Mouse (Mus musculus): ENCODE measurements at regions not wholly inside any gene's neighbourhood (a gene's known extent, or its start where the extent isn't known, plus 50 kb on each side); places are given as distances from the start of the nearest gene placed in this dataset.

DNA sequence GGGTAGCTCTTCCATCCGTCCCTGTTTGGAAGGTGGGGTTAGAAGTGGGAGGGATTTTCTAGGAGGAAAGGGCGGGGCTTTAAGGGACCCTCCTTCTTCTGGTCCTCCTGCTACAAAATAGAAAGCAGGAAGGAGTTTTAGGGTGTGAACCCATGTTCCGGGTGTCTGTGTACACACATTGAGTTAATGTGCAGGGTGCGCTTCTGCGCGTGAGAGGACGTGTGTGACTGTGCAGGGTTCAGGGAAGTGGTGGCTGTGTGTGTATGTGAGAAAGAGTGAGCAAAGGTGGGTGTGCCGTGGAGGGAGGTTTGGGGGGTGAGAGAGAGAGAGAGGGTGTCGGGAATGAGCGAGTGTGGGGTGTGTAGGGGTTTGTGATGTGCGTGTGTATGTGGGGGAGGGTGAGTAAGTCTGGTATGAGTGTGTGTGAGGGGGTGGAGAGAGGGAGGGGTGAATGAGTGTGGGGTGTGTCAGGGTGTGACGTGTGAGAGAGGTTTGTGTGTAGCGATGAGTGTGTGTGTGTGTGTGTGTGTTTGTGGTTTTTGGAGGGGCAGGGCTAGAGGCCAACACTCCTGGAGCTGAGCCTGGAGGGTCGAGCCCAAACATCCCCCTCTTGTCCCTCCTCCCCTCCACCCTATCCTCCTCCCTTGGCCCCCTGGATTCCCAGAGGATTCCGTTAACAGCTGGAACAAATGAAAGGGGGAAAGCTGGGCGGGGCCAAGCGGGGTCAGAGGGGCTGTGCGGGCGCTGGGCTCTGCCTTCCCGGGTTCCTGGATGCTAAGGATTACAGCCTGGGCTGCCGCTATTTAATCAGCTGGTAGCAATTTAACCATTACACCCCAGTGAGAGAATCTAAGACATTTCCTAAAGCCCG lies 95.3 kb upstream of the Med13l start:
- Histone ChIP-seq H3K4me3 (ENCODE audit: low read depth, low read length) (peak overlapping the region; percentile 68), H3K4me1 (ENCODE audit: insufficient read depth, low read depth, low read length) (peaks cover 60% of the 10 kb centered on the region), H3K36me3 (replicated peaks) (no peaks in the 10 kb centered on the region), H3K27me3 (ENCODE audit: insufficient read depth, low read length) (peaks cover 77% of the 10 kb centered on the region), H3K9me3 (replicated peaks) (no peaks in the 10 kb centered on the region)
- DNase-seq (ENCODE audit: low spot score) (peak; percentile 26), ATAC-seq (ENCODE audit: extremely low read depth, insufficient number of reproducible peaks, low FRiP score, poor library complexity, severe bottlenecking) (peak; percentile 22; the same call in 1 of the 2 replicates)
- TF ChIP-seq GATA2 (IDR thresholded peaks at IDR 0.05; ENCODE audit: borderline replicate concordance, low read depth, low read length) (no peak), GATA1 (IDR thresholded peaks at IDR 0.05; ENCODE audit: borderline replicate concordance, low read length) (no peak), CTCF (IDR thresholded peaks at IDR 0.05; ENCODE audit: low read depth, low read length) (no peak), POLR2AphosphoS5 (IDR thresholded peaks at IDR 0.05; ENCODE audit: insufficient replicate concordance, low read depth, low read length) (no peak), TAL1 (conservative IDR thresholded peaks at IDR 0.05; ENCODE audit: low read depth, low read length) (no peak)

DNA sequence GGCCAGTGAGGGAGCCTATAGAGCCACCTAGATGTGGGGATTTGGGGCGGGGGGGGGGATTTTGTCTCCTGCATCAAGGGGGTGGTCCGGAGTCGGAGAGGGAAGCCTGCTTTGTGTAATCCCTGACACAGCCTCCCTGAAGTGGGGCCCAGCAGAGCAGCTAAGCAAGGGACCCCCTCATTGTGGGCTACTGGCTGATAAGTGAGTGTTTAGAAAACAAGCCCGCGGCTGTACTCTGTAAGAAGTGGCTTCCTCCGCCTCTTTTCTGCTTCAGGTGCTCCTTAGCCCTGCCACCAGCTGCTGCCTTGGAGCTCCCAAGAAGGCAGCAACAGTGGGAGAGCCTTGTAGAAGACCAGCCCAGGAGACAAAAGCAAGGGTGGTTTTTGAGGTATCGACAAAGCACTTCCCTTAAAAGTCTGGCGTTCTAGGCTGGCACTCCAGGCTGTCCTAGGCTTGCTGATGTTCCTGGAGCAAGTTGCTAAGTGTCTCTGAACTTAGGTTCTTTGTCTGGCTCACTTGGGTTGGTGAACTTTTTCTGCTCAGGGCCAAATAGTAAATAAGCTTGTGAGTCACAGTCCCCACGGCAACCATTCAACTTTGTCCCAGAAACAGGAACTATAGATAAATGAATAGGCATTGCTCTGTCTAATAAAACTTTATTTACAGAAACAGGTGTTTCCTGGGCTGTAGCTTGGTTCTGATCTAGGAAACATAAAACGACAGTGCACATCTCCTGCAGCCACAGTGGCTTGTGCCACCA lies 94.3 kb upstream of the Med13l start:
- no peak for TF ChIP-seq POLR2AphosphoS5 (IDR thresholded peaks at IDR 0.05; ENCODE audit: insufficient replicate concordance, low read depth, low read length)
- no peak for TF ChIP-seq GATA2 (IDR thresholded peaks at IDR 0.05; ENCODE audit: borderline replicate concordance, low read depth, low read length)
- no peak for TF ChIP-seq GATA1 (IDR thresholded peaks at IDR 0.05; ENCODE audit: borderline replicate concordance, low read length)
- no peak for TF ChIP-seq TAL1 (conservative IDR thresholded peaks at IDR 0.05; ENCODE audit: low read depth, low read length)
- TF ChIP-seq CTCF (IDR thresholded peaks at IDR 0.05; ENCODE audit: low read depth, low read length), result no peak
- peaks cover 63% of the 10 kb centered on the region for H3K4me1 ChIP-seq (ENCODE audit: insufficient read depth, low read depth, low read length)
- DNase-seq (ENCODE audit: low spot score), result peak; percentile 33
- peak overlapping the region; percentile 68; the same call in 1 of the 2 replicates for H3K4me3 ChIP-seq (ENCODE audit: low read depth, low read length)
- no peaks in the 10 kb centered on the region for H3K9me3 ChIP-seq (replicated peaks)
- H3K36me3 ChIP-seq (replicated peaks), result no peaks in the 10 kb centered on the region
- H3K27me3 ChIP-seq (ENCODE audit: insufficient read depth, low read length), result peaks cover 69% of the 10 kb centered on the region
- peak; percentile 58 for ATAC-seq (ENCODE audit: extremely low read depth, insufficient number of reproducible peaks, low FRiP score, poor library complexity, severe bottlenecking)

DNA sequence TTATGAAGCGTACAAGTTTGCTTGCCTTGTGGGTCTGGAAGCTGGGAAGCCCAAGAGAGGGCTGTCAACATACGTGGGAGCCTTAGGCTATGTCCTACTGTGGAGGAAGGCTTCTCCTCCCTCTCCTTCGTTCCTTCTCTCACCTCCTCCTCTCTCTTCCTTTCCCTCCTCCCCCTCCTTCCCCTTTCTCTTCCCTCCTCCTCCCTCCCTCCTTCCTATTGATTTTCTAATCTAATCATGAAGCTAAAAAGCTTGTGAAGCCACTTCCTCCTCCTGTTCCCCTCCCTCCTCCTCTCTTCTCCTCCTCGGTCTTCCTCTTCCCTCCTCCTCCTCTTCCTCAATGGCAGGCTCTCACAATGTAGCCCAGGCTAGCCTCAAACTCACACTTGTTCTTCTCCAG lies 91.7 kb upstream of the Med13l start:
- Histone ChIP-seq H3K4me1 (ENCODE audit: insufficient read depth, low read depth, low read length) (peaks cover 68% of the 10 kb centered on the region), H3K27me3 (ENCODE audit: insufficient read depth, low read length) (peaks cover 55% of the 10 kb centered on the region), H3K4me3 (ENCODE audit: low read depth, low read length) (no peak overlapping the region), H3K9me3 (replicated peaks) (no peaks in the 10 kb centered on the region), H3K36me3 (replicated peaks) (no peaks in the 10 kb centered on the region)
- DNase-seq (ENCODE audit: low spot score), result no peak
- peak; percentile 10; the same call in 1 of the 2 replicates for ATAC-seq (ENCODE audit: extremely low read depth, insufficient number of reproducible peaks, low FRiP score, poor library complexity, severe bottlenecking)
- TF ChIP-seq TAL1 (conservative IDR thresholded peaks at IDR 0.05; ENCODE audit: low read depth, low read length) (no peak), CTCF (IDR thresholded peaks at IDR 0.05; ENCODE audit: low read depth, low read length) (no peak), POLR2AphosphoS5 (IDR thresholded peaks at IDR 0.05; ENCODE audit: insufficient replicate concordance, low read depth, low read length) (no peak), GATA2 (IDR thresholded peaks at IDR 0.05; ENCODE audit: borderline replicate concordance, low read depth, low read length) (no peak), GATA1 (IDR thresholded peaks at IDR 0.05; ENCODE audit: borderline replicate concordance, low read length) (no peak)

DNA sequence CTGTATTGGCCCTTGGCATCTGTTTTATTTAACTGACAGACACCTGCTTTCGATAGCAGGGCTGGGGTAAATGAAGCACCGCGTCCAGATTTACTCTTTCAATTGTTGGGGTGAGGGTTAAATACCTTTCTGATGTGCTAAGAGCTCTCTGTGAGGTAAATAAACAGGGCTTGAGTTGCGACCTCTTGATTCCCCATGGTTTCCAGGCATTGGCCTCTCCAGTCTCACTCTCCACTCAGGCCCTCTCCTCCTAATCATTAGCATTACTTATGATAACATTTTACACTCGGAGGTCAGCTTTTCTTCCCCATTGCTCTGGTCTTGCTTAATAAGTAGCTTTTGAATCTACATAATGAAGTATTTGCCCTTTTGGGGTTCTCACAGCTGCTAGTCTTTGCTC lies 88.9 kb upstream of the Med13l start:
- no peak for DNase-seq (ENCODE audit: low spot score)
- Histone ChIP-seq H3K4me3 (ENCODE audit: low read depth, low read length) (no peak overlapping the region), H3K9me3 (replicated peaks) (no peaks in the 10 kb centered on the region), H3K27me3 (ENCODE audit: insufficient read depth, low read length) (peaks cover 43% of the 10 kb centered on the region), H3K4me1 (ENCODE audit: insufficient read depth, low read depth, low read length) (peaks cover 58% of the 10 kb centered on the region), H3K36me3 (replicated peaks) (no peaks in the 10 kb centered on the region)
- no peak for ATAC-seq (ENCODE audit: extremely low read depth, insufficient number of reproducible peaks, low FRiP score, poor library complexity, severe bottlenecking)
- TF ChIP-seq GATA1 (IDR thresholded peaks at IDR 0.05; ENCODE audit: borderline replicate concordance, low read length) (no peak), CTCF (IDR thresholded peaks at IDR 0.05; ENCODE audit: low read depth, low read length) (no peak), POLR2AphosphoS5 (IDR thresholded peaks at IDR 0.05; ENCODE audit: insufficient replicate concordance, low read depth, low read length) (no peak), TAL1 (conservative IDR thresholded peaks at IDR 0.05; ENCODE audit: low read depth, low read length) (no peak), GATA2 (IDR thresholded peaks at IDR 0.05; ENCODE audit: borderline replicate concordance, low read depth, low read length) (no peak)

DNA sequence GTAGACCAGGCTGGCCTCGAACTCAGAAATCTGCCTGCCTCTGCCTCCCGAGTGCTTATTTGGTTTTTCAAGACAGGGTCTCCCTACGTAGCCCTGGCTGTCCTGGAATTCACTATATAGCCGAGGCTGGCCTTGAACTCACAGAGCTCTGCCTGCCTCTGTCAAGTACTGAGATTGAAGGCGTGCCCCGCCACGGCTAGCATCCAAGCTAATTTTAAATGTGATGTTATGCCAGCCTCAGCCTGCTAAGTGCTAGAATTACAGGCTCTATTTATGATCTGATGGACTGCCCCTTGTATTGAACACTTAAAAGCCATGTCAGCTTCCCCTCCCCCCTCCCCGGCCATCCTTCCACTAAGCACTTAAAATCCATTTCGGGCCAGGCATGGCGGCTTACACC lies 88.2 kb upstream of the Med13l start:
- Histone ChIP-seq H3K36me3 (replicated peaks) (no peaks in the 10 kb centered on the region), H3K4me1 (ENCODE audit: insufficient read depth, low read depth, low read length) (peaks cover 61% of the 10 kb centered on the region), H3K4me3 (ENCODE audit: low read depth, low read length) (no peak overlapping the region), H3K9me3 (replicated peaks) (no peaks in the 10 kb centered on the region), H3K27me3 (ENCODE audit: insufficient read depth, low read length) (peaks cover 44% of the 10 kb centered on the region)
- TF ChIP-seq CTCF (IDR thresholded peaks at IDR 0.05; ENCODE audit: low read depth, low read length) (no peak), GATA1 (IDR thresholded peaks at IDR 0.05; ENCODE audit: borderline replicate concordance, low read length) (no peak), POLR2AphosphoS5 (IDR thresholded peaks at IDR 0.05; ENCODE audit: insufficient replicate concordance, low read depth, low read length) (no peak), TAL1 (conservative IDR thresholded peaks at IDR 0.05; ENCODE audit: low read depth, low read length) (no peak), GATA2 (IDR thresholded peaks at IDR 0.05; ENCODE audit: borderline replicate concordance, low read depth, low read length) (no peak)
- DNase-seq (ENCODE audit: low spot score) (no peak), ATAC-seq (ENCODE audit: extremely low read depth, insufficient number of reproducible peaks, low FRiP score, poor library complexity, severe bottlenecking) (no peak)

All from G1E (cell line).